Mouse (Mus musculus) MEL (cell line): ENCODE data around the gene Iqcf5. TPM values are rescaled to one million over a fixed set of nuclear protein-coding genes. Genes with fewer than 3 reads are reported as not detected.

Experiments
- DNase-seq: peaks from one replicate; pipeline ENCODE4 v3.0.0; 2011; ENCODE audit warnings: low read depth, low spot score
- H3K27ac ChIP-seq: 2 replicates; pipeline ENCODE4 v1.5.1; 2012; ENCODE audit warnings: low read depth, mild to moderate bottlenecking, control low read depth, low read length, moderate library complexity; ENCODE audit not compliant: control insufficient read depth
- H3K27me3 ChIP-seq, 2 experiments: fragments of 150-350 bp in 1 of 2; sonication (generic) in 1 of 2; 2 replicates each; pipeline ENCODE4 v1.6.1; 2012; ENCODE audit warnings: low read length in 2 of 2, mild to moderate bottlenecking in 2 of 2, improper control_type of control experiment in 1 of 2, moderate library complexity in 1 of 2; ENCODE audit not compliant: insufficient read depth in 2 of 2, control insufficient read depth in 1 of 2
- H3K36me3 ChIP-seq, 2 experiments: 2 replicates each; pipeline ENCODE4 v1.6.1; 2012 to 2014; ENCODE audit warnings: low read length in 2 of 2, improper control_type of control experiment in 1 of 2, inconsistent platforms in 1 of 2, mild to moderate bottlenecking in 1 of 2; ENCODE audit not compliant: insufficient read depth in 2 of 2, control insufficient read depth in 1 of 2
- H3K4me1 ChIP-seq, 2 experiments: fragments of 150-350 bp in 1 of 2; sonication (generic) in 1 of 2; 2 replicates each; pipeline ENCODE4 v1.6.1; 2012; ENCODE audit warnings: low read length in 2 of 2, improper control_type of control experiment in 1 of 2, mild to moderate bottlenecking in 1 of 2; ENCODE audit not compliant: insufficient read depth in 2 of 2, control insufficient read depth in 1 of 2
- H3K4me3 ChIP-seq, 2 experiments: fragments of 150-350 bp in 1 of 2; sonication (generic) in 1 of 2; 2 replicates each; pipeline ENCODE4 v1.5.1; 2012; ENCODE audit warnings: low read depth in 2 of 2, low read length in 2 of 2, mild to moderate bottlenecking in 2 of 2, moderate library complexity in 2 of 2, control low read depth in 1 of 2, improper control_type of control experiment in 1 of 2; ENCODE audit not compliant: control insufficient read depth in 1 of 2, insufficient read depth in 1 of 2
- H3K79me2 ChIP-seq: 2 replicates; pipeline ENCODE4 v1.6.1; 2012; ENCODE audit warnings: mild to moderate bottlenecking, low read length, moderate library complexity; ENCODE audit not compliant: control insufficient read depth, poor library complexity, insufficient read depth
- H3K9ac ChIP-seq: 2 replicates; pipeline ENCODE4 v1.6.1; 2012; ENCODE audit warnings: low read depth, mild to moderate bottlenecking, control low read depth, low read length, moderate library complexity; ENCODE audit not compliant: control insufficient read depth, poor library complexity, severe bottlenecking
- H3K9me3 ChIP-seq: fragments of 150-350 bp; sonication (generic); replicated peaks from 2 replicates; pipeline ENCODE4 v1.6.1; 2012; ENCODE audit warnings: mild to moderate bottlenecking, low read length, improper control_type of control experiment, moderate library complexity; ENCODE audit not compliant: insufficient read depth
- BHLHE40 ChIP-seq: IDR thresholded peaks from 2 replicates; pipeline ENCODE4 v1.6.1; 2012; ENCODE audit warnings: low read depth, mild to moderate bottlenecking, inconsistent platforms, low read length, improper control_type of control experiment, borderline replicate concordance
- CHD2 ChIP-seq: IDR thresholded peaks from 2 replicates; pipeline ENCODE4 v1.6.1; 2011; ENCODE audit warnings: low read length, improper control_type of control experiment
- E2F4 ChIP-seq: IDR thresholded peaks from 2 replicates; pipeline ENCODE4 v1.6.1; 2011; ENCODE audit warnings: low read depth, low read length, improper control_type of control experiment, borderline replicate concordance
- ELF1 ChIP-seq: IDR thresholded peaks from 2 replicates; pipeline ENCODE4 v1.6.1; 2014; ENCODE audit warnings: low read depth, mild to moderate bottlenecking, inconsistent platforms, low read length, improper control_type of control experiment, moderate library complexity
- EP300 ChIP-seq, 2 experiments: IDR thresholded peaks; 2 replicates each; pipeline ENCODE4 v1.6.1; 2011; ENCODE audit warnings: improper control_type of control experiment in 2 of 2, low read length in 2 of 2, low read depth in 1 of 2, mild to moderate bottlenecking in 1 of 2
- ETS1 ChIP-seq: IDR thresholded peaks from 2 replicates; pipeline ENCODE4 v1.6.1; 2012; ENCODE audit warnings: low read depth, mild to moderate bottlenecking, inconsistent platforms, low read length, improper control_type of control experiment, moderate library complexity
- GATA1 ChIP-seq: IDR thresholded peaks from 2 replicates; pipeline ENCODE4 v1.6.1; 2011; ENCODE audit warnings: low read depth, low read length, improper control_type of control experiment
- HCFC1 ChIP-seq: IDR thresholded peaks from 2 replicates; pipeline ENCODE4 v1.6.1; 2012; ENCODE audit warnings: low read depth, mild to moderate bottlenecking, inconsistent platforms, low read length, improper control_type of control experiment, moderate library complexity
- JUND ChIP-seq: IDR thresholded peaks from 2 replicates; pipeline ENCODE4 v1.6.1; 2011; ENCODE audit warnings: low read depth, mild to moderate bottlenecking, improper control_type of control experiment, low read length
- MAFK ChIP-seq: IDR thresholded peaks from 2 replicates; pipeline ENCODE4 v1.6.1; 2011; ENCODE audit warnings: low read depth, mild to moderate bottlenecking, low read length, improper control_type of control experiment, borderline replicate concordance
- MAZ ChIP-seq: IDR thresholded peaks from 2 replicates; pipeline ENCODE4 v1.6.1; 2012; ENCODE audit warnings: low read depth, mild to moderate bottlenecking, inconsistent platforms, low read length, improper control_type of control experiment
- MYB ChIP-seq: IDR thresholded peaks from 2 replicates; pipeline ENCODE4 v1.6.1; 2011; ENCODE audit warnings: mild to moderate bottlenecking, low read depth, low read length, improper control_type of control experiment
- MYC ChIP-seq: IDR thresholded peaks from 2 replicates; pipeline ENCODE4 v1.6.1; 2011; ENCODE audit warnings: low read depth, mild to moderate bottlenecking, low read length, improper control_type of control experiment, moderate library complexity
- NELFE ChIP-seq: IDR thresholded peaks from 2 replicates; pipeline ENCODE4 v1.6.1; 2011; ENCODE audit warnings: low read depth, low read length, improper control_type of control experiment
- POLR2AphosphoS2 ChIP-seq: IDR thresholded peaks from 2 replicates; pipeline ENCODE4 v1.6.1; 2011; ENCODE audit warnings: low read length, improper control_type of control experiment
- POLR2AphosphoS5 ChIP-seq: IDR thresholded peaks from 2 replicates; pipeline ENCODE4 v1.6.1; 2012; ENCODE audit warnings: low read depth, borderline replicate concordance, mild to moderate bottlenecking, inconsistent platforms, low read length, moderate library complexity, mixed read lengths
- RCOR1 ChIP-seq: IDR thresholded peaks from 2 replicates; pipeline ENCODE4 v1.6.1; 2012; ENCODE audit warnings: low read depth, mild to moderate bottlenecking, inconsistent platforms, low read length, improper control_type of control experiment
- SIN3A ChIP-seq: IDR thresholded peaks from 2 replicates; pipeline ENCODE4 v1.6.1; 2012; ENCODE audit warnings: low read length, improper control_type of control experiment, inconsistent platforms
- TCF12 ChIP-seq: IDR thresholded peaks from 2 replicates; pipeline ENCODE4 v1.6.1; 2014; ENCODE audit warnings: low read depth, mild to moderate bottlenecking, inconsistent platforms, low read length, improper control_type of control experiment, moderate library complexity
- ZKSCAN1 ChIP-seq: IDR thresholded peaks from 2 replicates; pipeline ENCODE4 v1.6.1; 2012; ENCODE audit warnings: low read depth, mild to moderate bottlenecking, inconsistent platforms, low read length, improper control_type of control experiment, moderate library complexity
- ZNF384 ChIP-seq: IDR thresholded peaks from 2 replicates; pipeline ENCODE4 v1.6.1; 2012; ENCODE audit warnings: low read depth, mild to moderate bottlenecking, inconsistent platforms, low read length, improper control_type of control experiment
- polyA plus RNA-seq, 2 experiments: library from polyadenylated mRNA; stranded (reverse) in 1 of 2; unstranded in 1 of 2; fragments of >175 nt in 1 of 2; fragments of >200 nt in 1 of 2; gene quantifications; 2 replicates each; pipeline versions ENCODE4 v1.2.1 to v1.2.4; 2012; ENCODE audit warnings: low replicate concordance in 2 of 2, low read depth in 1 of 2; ENCODE audit not compliant: insufficient read length in 2 of 2, insufficient read depth in 1 of 2, missing spikeins in 1 of 2
- total RNA-seq: library from RNA; depleted of rRNA; stranded (reverse); fragments of 300-350 nt; gene quantifications from 2 replicates; pipeline ENCODE4 v1.2.3, GENCODE M21; 2012

The Iqcf5 gene
- total and polyA plus RNA-seq, 3 experiments, result 0.81 to 1.5 TPM; not detected in 1

GRCm38 (mm10) chr9:106481676-106482075 is 32.7 kb upstream of the Iqcf5 start:
- Histone ChIP-seq H3K79me2 (peaks cover 27% of the 10 kb centered on the region), H3K36me3 (peaks cover 0 to 3% of the 10 kb centered on the region in 2 experiments; a peak in 3 of 4 replicates), H3K27me3 (no peaks in the 10 kb centered on the region), H3K4me1 (peaks cover 0 to 9% of the 10 kb centered on the region in 2 experiments; a peak in 3 of 4 replicates), H3K9me3 (no peaks in the 10 kb centered on the region), H3K9ac (no peak overlapping the region), H3K4me3 (no peak overlapping the region), H3K27ac (no peak overlapping the region)
- no peak for DNase-seq
- TF ChIP-seq JUND (no peak), NELFE (no peak), ELF1 (no peak), BHLHE40 (no peak), RCOR1 (no peak), ZKSCAN1 (no peak), CHD2 (no peak), POLR2AphosphoS2 (no peak), MYB (no peak), E2F4 (no peak), ZNF384 (no peak), MAZ (no peak), POLR2AphosphoS5 (no peak), SIN3A (no peak)

GRCm38 (mm10) chr9:106482578-106483115 is 31.7 kb upstream of the Iqcf5 start:
- Histone ChIP-seq H3K27me3 (no peaks in the 10 kb centered on the region), H3K36me3 (peaks cover 0 to 3% of the 10 kb centered on the region in 2 experiments; a peak in 3 of 4 replicates), H3K27ac (no peak overlapping the region), H3K4me1 (peaks cover 0 to 9% of the 10 kb centered on the region in 2 experiments; a peak in 3 of 4 replicates), H3K9ac (no peak overlapping the region), H3K79me2 (peaks cover 22% of the 10 kb centered on the region), H3K9me3 (no peaks in the 10 kb centered on the region), H3K4me3 (no peak overlapping the region)
- no peak for TF ChIP-seq E2F4
- TF ChIP-seq SIN3A, result no peak
- TF ChIP-seq EP300 (IDR thresholded peaks at IDR 0.05; ENCODE audit: low read depth in 1 of 2, low read length in 2 of 2), result no peak
- no peak for TF ChIP-seq GATA1
- no peak for TF ChIP-seq NELFE
- TF ChIP-seq MAFK, result no peak
- TF ChIP-seq ELF1, result no peak
- TF ChIP-seq CHD2, result no peak
- no peak for TF ChIP-seq POLR2AphosphoS2
- no peak for TF ChIP-seq HCFC1
- TF ChIP-seq MYC, result no peak
- TF ChIP-seq TCF12, result no peak
- no peak for TF ChIP-seq BHLHE40
- TF ChIP-seq RCOR1, result no peak
- TF ChIP-seq ETS1, result no peak
- DNase-seq, result no peak
